Mouse (Mus musculus) megakaryocyte, embryonic 14.5 days (primary cell): ENCODE measurements around the gene Lkaaear1. TPM values are rescaled to one million over a fixed set of nuclear protein-coding genes. Genes with fewer than 3 reads are reported as not detected.

ENCODE experiments used
- H3K27me3 ChIP-seq: replicated peaks from 2 replicates; pipeline ENCODE3; 2012; ENCODE audit warnings: inconsistent platforms
- H3K36me3 ChIP-seq: replicated peaks from 2 replicates; pipeline ENCODE3; 2012; ENCODE audit warnings: low read length, inconsistent platforms, mixed read lengths
- H3K4me1 ChIP-seq: 2 replicates; pipeline ENCODE4 v1.6.1; 2012; ENCODE audit warnings: inconsistent platforms
- H3K4me3 ChIP-seq: replicated peaks from 2 replicates; pipeline ENCODE3; 2012; ENCODE audit warnings: moderate library complexity, mild to moderate bottlenecking, inconsistent platforms
- H3K9me3 ChIP-seq: 2 replicates; pipeline ENCODE4 v1.6.1; 2012; ENCODE audit warnings: inconsistent platforms
- FLI1 ChIP-seq: IDR thresholded peaks from 2 replicates; pipeline ENCODE4 v1.6.1; 2012; ENCODE audit warnings: low read length, inconsistent platforms, mixed read lengths
- GATA1 ChIP-seq: IDR thresholded peaks from 3 replicates; pipeline ENCODE4 v1.6.1; 2012; ENCODE audit warnings: mixed read lengths, low read length, inconsistent platforms, borderline replicate concordance
- polyA plus RNA-seq: library from polyadenylated mRNA; stranded (reverse); fragments of >175 nt; gene quantifications from 2 replicates; pipeline ENCODE4 v1.2.3, GENCODE M21; 2012; ENCODE audit warnings: low replicate concordance; ENCODE audit not compliant: insufficient read depth

Gene Lkaaear1
- polyA plus RNA-seq, 1 experiment: not detected

- Histone ChIP-seq H3K36me3 (peaks cover 48% of the 10 kb centered on the region), H3K4me3 (peak overlapping the region; percentile 85), H3K27me3 (no peaks in the 10 kb centered on the region), H3K4me1 (peaks cover 78% of the 10 kb centered on the region), H3K9me3 (no peaks in the 10 kb centered on the region)
- TF ChIP-seq GATA1 (no peak), FLI1 (no peak)
These were observed 39.2 kb downstream of the Lkaaear1 start for GRCm38 (mm10) chr2:181658930-181659555.

DNA sequence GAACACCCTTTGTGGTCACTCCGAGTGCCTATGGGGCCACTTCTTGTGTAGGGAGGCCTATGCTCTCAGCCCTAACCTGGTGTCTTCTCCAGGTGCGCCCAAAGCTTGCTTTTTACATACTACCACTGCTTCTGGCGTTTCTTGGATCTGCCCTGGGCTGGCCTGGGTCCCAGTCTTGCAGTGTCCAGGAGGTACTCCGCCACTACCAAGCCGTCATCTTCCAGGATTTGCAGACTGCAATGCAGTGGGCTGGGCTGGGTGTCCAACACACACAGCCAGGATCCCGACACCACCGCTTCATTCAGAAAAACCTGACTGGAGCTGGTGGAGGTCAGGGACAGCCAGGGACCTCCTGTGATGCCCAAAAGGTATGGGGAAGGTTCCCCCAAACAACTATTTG lies 39.7 kb downstream of the Lkaaear1 start:
- no peaks in the 10 kb centered on the region for H3K9me3 ChIP-seq
- peaks cover 74% of the 10 kb centered on the region for H3K4me1 ChIP-seq
- no peaks in the 10 kb centered on the region for H3K27me3 ChIP-seq
- H3K4me3 ChIP-seq: no peak overlapping the region
- H3K36me3 ChIP-seq: peaks cover 53% of the 10 kb centered on the region
- TF ChIP-seq GATA1: no peak
- no peak for TF ChIP-seq FLI1

DNA sequence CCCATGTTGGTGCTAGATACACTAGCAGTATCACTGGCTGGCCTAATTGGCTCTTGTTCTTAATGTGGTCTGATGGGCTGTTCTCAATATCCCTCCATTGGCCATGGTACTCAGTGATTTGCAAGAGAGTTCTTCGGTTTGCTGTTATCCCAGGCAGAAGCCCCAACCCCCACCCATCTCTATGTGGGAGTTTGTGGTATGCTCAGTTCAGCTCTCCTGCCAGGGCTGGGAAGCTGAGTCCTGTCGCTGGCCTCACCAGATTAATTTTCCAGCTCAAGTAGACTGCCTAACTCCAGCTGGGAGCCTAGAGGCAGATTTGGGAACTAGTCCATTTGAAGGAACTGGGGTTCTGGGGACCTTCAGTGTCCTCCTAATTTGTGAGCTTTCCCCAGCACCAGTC lies 40.8 kb downstream of the Lkaaear1 start:
- H3K4me1 ChIP-seq: peaks cover 63% of the 10 kb centered on the region
- no peak overlapping the region for H3K4me3 ChIP-seq
- H3K36me3 ChIP-seq: peaks cover 64% of the 10 kb centered on the region
- H3K9me3 ChIP-seq: no peaks in the 10 kb centered on the region
- TF ChIP-seq FLI1 (no peak), GATA1 (no peak)
- H3K27me3 ChIP-seq: no peaks in the 10 kb centered on the region

DNA sequence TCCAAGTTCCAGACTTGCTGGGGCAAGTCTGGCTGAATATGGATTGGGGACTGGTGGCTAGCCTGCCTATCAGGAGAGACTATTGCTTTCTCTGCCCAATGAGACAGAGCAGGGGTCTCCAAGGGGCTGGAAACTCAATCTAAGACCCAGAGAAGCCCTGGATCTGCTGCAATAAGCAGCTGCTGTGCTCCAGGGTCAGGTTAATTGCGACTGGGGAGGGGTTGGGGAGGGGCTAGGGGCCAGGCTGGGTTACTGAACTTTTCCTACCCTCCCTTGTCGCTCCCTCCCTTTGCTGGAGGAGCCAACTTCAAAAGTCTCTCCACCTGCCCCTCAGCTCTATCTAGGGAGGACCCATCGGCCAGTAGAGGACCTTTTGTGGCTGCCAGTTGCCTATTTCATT lies 41.5 kb downstream of the Lkaaear1 start, which contains the start of gene Gm29797:
Gm29797 (plus strand) TSS at position 301 of the 400 bp plus-strand sequence.
- TF ChIP-seq GATA1: no peak
- TF ChIP-seq FLI1: no peak
- Histone ChIP-seq H3K36me3 (peaks cover 71% of the 10 kb centered on the region), H3K9me3 (no peaks in the 10 kb centered on the region)

DNA sequence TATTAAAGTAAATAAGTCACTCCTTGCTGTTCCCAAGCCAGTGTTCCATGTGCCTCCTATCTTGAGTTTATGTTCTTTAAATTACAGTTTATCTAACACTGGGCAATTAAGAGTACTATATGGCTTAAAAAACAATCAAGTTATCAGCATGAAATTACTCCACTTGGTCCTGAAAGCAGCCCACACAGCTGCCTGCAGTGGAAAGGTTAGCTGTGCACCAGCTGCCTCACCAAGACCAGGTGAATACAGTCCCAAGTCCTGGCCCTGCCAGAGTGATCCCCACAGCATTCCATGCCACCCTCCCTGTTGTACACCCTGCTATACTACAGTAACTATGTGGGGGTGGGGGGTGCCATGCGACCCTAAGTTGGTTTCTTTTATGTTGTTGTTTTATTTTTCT lies 44.7 kb downstream of the Lkaaear1 start:
- Histone ChIP-seq H3K4me1 (peaks cover 24% of the 10 kb centered on the region), H3K27me3 (no peaks in the 10 kb centered on the region), H3K9me3 (no peaks in the 10 kb centered on the region), H3K36me3 (peaks cover 98% of the 10 kb centered on the region), H3K4me3 (no peak overlapping the region)
- TF ChIP-seq FLI1 (no peak), GATA1 (no peak)

More for the DNA sequence above, 41.5 kb downstream of the Lkaaear1 start, which contains the start of gene Gm29797:
- H3K4me3 ChIP-seq: no peak within 1 kb of the TSS
- no peaks in the 10 kb centered on the region for H3K27me3 ChIP-seq
- peaks cover 56% of the 10 kb centered on the region for H3K4me1 ChIP-seq

DNA sequence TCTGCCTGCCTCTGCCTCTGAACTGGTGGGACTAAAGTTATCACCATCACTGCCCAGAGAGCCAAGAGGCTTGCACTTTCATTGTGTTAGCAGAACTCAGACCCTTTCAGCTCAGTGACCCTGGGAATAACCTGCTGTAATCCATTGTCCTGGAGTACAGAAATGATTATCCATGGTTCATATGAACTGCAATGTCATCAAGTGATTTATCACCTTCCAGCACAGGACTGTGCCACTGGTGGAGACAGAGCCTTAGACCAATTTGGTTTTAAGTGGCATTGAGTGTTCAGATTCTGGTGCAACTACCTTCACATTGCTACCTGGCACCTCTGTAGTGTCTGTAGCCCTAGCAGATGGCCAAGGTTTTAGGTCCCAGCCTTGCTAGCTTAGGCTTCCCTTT lies 45.2 kb downstream of the Lkaaear1 start:
- TF ChIP-seq GATA1: no peak
- TF ChIP-seq FLI1: no peak
- H3K36me3 ChIP-seq: peaks cover 98% of the 10 kb centered on the region

DNA sequence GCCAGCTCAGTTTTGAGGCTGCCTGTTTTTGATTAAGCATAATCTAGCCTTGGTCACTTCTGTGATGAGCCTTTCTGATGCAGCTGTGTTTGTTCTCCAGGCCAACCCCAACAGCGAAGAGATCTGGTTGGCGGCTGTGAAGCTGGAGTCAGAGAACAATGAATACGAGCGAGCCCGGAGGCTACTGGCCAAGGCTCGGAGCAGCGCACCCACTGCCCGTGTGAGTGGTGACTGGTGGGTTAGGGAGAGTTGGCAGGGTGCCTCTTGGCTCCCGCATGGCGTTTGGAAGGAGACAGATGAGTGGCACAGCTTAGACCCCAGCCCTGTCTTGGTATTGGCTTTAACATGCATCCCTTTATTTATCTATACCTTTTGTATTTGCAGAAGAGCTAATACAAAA lies 49.3 kb downstream of the Lkaaear1 start:
- Histone ChIP-seq H3K4me3 (no peak overlapping the region), H3K4me1 (no peaks in the 10 kb centered on the region), H3K9me3 (no peaks in the 10 kb centered on the region), H3K27me3 (no peaks in the 10 kb centered on the region), H3K36me3 (peaks cover 96% of the 10 kb centered on the region)
- no peak for TF ChIP-seq FLI1
- TF ChIP-seq GATA1: no peak

More for the DNA sequence above, 45.2 kb downstream of the Lkaaear1 start:
- Histone ChIP-seq H3K4me1 (peaks cover 19% of the 10 kb centered on the region), H3K4me3 (no peak overlapping the region), H3K27me3 (no peaks in the 10 kb centered on the region), H3K9me3 (no peaks in the 10 kb centered on the region)

Other genes with a start within 250 kb of the Lkaaear1 start
- 0.16 TPM in 1 of 2 replicates, not detected in the other for gene Zbtb46, start 239.0 kb downstream of the Lkaaear1 start, polyA plus RNA-seq
- gene Abhd16b, start 205.2 kb downstream of the Lkaaear1 start, polyA plus RNA-seq: not detected in 2 replicates
- gene Tpd52l2, start 201.3 kb downstream of the Lkaaear1 start, polyA plus RNA-seq: 7.5 and 38.2 TPM in 2 replicates
- gene Dnajc5, start 178.0 kb downstream of the Lkaaear1 start, polyA plus RNA-seq: 10.4 and 13.9 TPM in 2 replicates
- 58.8 and 109 TPM in 2 replicates for gene Uckl1, start 113.5 kb downstream of the Lkaaear1 start, polyA plus RNA-seq
- 3.6 and 12.6 TPM in 2 replicates for gene Prpf6, start 106.6 kb downstream of the Lkaaear1 start, polyA plus RNA-seq
- 12.8 and 34.9 TPM in 2 replicates for gene Zfp512b, start 105.6 kb downstream of the Lkaaear1 start, polyA plus RNA-seq
- gene Samd10, start 99.2 kb downstream of the Lkaaear1 start, polyA plus RNA-seq: 1.0 and 2.9 TPM in 2 replicates
- gene Gm29797, start 41.4 kb downstream of the Lkaaear1 start, polyA plus RNA-seq: not detected in 2 replicates
- not detected in 2 replicates for gene Sox18, start 26.8 kb downstream of the Lkaaear1 start, polyA plus RNA-seq
- gene Tcea2, start 18.1 kb downstream of the Lkaaear1 start, polyA plus RNA-seq: 1.1 and 1.3 TPM in 2 replicates
- gene Rgs19, start 4.5 kb downstream of the Lkaaear1 start, polyA plus RNA-seq: 38.7 and 51.9 TPM in 2 replicates
- gene Oprl1, start 16.6 kb upstream of the Lkaaear1 start, polyA plus RNA-seq: not detected in 2 replicates
- gene Myt1, start 64.9 kb upstream of the Lkaaear1 start, polyA plus RNA-seq: not detected in 2 replicates
- 7.6 TPM in 1 of 2 replicates, not detected in the other for gene Pcmtd2, start 139.4 kb upstream of the Lkaaear1 start, polyA plus RNA-seq
- 3.2 TPM in 1 of 2 replicates, not detected in the other for gene Polr3k, start 165.9 kb upstream of the Lkaaear1 start, polyA plus RNA-seq